Mouse (Mus musculus) hindbrain, embryonic 14.5 days (tissue): ENCODE measurements at regions not wholly inside any gene's neighbourhood (a gene's known extent, or its start where the extent isn't known, plus 50 kb on each side); places are given as distances from the start of the nearest gene placed in this dataset.
A peak's percentile ranks its signal among the peaks of the same experiment; 100 is the strongest.

Experiments used
- ATAC-seq: fragments of 200-750 bp; cut with Nextera tagmentation; 2 replicates; pipeline ENCODE4 v1.8.0; 2017; ENCODE audit warnings: moderate number of reproducible peaks, mild to moderate bottlenecking, moderate TSS enrichment, moderate library complexity; ENCODE audit not compliant: low FRiP score
- DNase-seq: peaks from one replicate; pipeline ENCODE4 v3.0.0-alpha.2; 2015; ENCODE audit warnings: low spot score
- H3K27ac ChIP-seq: fragments of 300-500 bp; sonication (generic); 2 replicates; pipeline ENCODE4 v1.5.1; 2014; ENCODE audit warnings: mild to moderate bottlenecking, moderate library complexity
- H3K27me3 ChIP-seq: fragments of 300-500 bp; sonication (generic); 2 replicates; pipeline ENCODE4 v1.6.1; 2014; ENCODE audit warnings: mild to moderate bottlenecking, low read length, mixed read lengths; ENCODE audit not compliant: control insufficient read depth, insufficient read depth
- H3K36me3 ChIP-seq: fragments of 300-500 bp; sonication (generic); replicated peaks from 2 replicates; pipeline ENCODE4 v1.6.1; 2014; ENCODE audit not compliant: control insufficient read depth, insufficient read depth
- H3K4me1 ChIP-seq: fragments of 300-500 bp; sonication (generic); replicated peaks from 2 replicates; pipeline ENCODE4 v1.6.1; 2014; ENCODE audit warnings: antibody characterized with exemption, low read length, mixed read lengths; ENCODE audit not compliant: control insufficient read depth, insufficient read depth
- H3K4me2 ChIP-seq: fragments of 300-500 bp; sonication (generic); replicated peaks from 2 replicates; pipeline ENCODE4 v1.6.1; 2014; ENCODE audit warnings: mild to moderate bottlenecking, moderate library complexity
- H3K4me3 ChIP-seq: fragments of 300-500 bp; sonication (generic); replicated peaks from 2 replicates; pipeline ENCODE4 v1.5.1; 2014; ENCODE audit warnings: mild to moderate bottlenecking, low read length
- H3K9ac ChIP-seq: fragments of 300-500 bp; sonication (generic); 2 replicates; pipeline ENCODE4 v1.6.1; 2014
- H3K9me3 ChIP-seq: fragments of 300-500 bp; sonication (generic); 2 replicates; pipeline ENCODE4 v1.6.1; 2016; ENCODE audit warnings: low read length; ENCODE audit not compliant: control insufficient read depth
- WGBS: fragments of 180-500 bp; shearing (Covaris S2); extraction: QIAGEN DNeasy Blood & Tissue Kit; methylation state at CpG from one replicate; pipeline ENCODE4 v1.1.7; 2014; 5-methylcytosine and 5-hydroxymethylcytosine counted together

DNA sequence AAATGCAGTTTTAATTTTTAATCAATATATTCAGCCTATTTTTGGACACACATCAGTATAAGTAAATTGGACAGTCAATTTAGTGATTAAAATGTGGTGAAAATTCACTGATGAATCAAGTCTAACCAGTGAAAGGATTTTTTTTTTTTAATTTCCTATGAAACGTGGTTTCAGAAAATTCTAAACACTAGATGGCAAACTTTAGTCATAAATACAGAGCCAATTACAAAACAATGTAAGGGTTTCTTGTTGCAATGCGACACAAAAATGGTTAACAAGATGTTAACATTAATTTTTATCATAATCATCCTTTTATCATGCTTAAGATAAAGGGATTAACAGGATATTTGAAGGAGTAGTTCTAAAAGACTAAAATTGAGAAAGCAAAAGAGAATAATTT is 326.7 kb upstream of the Cldn34c4 start:
- no peaks in the 10 kb centered on the region for H3K9me3 ChIP-seq
- H3K27me3 ChIP-seq, result no peaks in the 10 kb centered on the region
- no peak for ATAC-seq
- H3K4me1 ChIP-seq, result no peaks in the 10 kb centered on the region
- no peak overlapping the region for H3K4me2 ChIP-seq
- H3K27ac ChIP-seq, result no peak overlapping the region
- H3K9ac ChIP-seq, result no peak overlapping the region
- no peaks in the 10 kb centered on the region for H3K36me3 ChIP-seq
- DNase-seq, result peak; percentile 26
- no peak overlapping the region for H3K4me3 ChIP-seq
- WGBS, result 68% methylated on average over 2 of the region's 2 CpGs

DNA sequence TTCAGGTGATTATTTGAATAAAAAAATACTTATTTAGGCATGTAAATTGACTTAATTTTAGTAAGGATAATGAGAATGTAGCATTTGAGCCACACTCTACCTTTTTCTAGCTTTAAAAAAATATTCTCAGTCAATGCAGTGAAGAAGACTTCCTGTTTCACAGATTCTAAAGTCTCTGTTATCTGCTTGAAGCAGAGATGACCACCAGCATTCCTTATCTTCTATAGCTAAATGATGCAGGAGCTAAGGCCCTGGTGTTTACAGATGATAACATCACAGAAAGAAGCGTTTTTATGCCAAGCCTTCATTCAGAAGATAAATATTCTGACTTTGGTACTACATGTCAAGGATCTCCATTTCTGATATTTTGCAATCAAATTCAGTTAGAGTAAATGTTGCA is 309.8 kb upstream of the Cldn34c4 start:
- no peak overlapping the region for H3K4me3 ChIP-seq
- H3K36me3 ChIP-seq, result no peaks in the 10 kb centered on the region
- H3K27me3 ChIP-seq, result no peaks in the 10 kb centered on the region
- no peak for ATAC-seq
- H3K9ac ChIP-seq, result no peak overlapping the region
- no peaks in the 10 kb centered on the region for H3K4me1 ChIP-seq
- H3K9me3 ChIP-seq, result no peaks in the 10 kb centered on the region
- no peak overlapping the region for H3K4me2 ChIP-seq
- no peak overlapping the region for H3K27ac ChIP-seq
- 93% methylated on average over 1 of the region's 1 CpGs for WGBS
- DNase-seq, result no peak
